Mouse (Mus musculus) spleen, adult 10 weeks (tissue): ENCODE data around the gene BC049730. TPM values are rescaled to one million over a fixed set of nuclear protein-coding genes. Genes with fewer than 3 reads are reported as not detected.

Source experiments
- polyA plus RNA-seq: library from polyadenylated mRNA; stranded (reverse); fragments of 350-450 nt; fragmentation: Illumina TruSeq; extraction: RNeasy Lipid Tissue Mini Kit (QIAGEN cat#74804); gene quantifications from one replicate; pipeline ENCODE4 v1.2.3, GENCODE M21; 2015; ENCODE audit warnings: low replicate concordance; ENCODE audit not compliant: insufficient read depth

The BC049730 gene
- not detected for polyA plus RNA-seq

DNA sequence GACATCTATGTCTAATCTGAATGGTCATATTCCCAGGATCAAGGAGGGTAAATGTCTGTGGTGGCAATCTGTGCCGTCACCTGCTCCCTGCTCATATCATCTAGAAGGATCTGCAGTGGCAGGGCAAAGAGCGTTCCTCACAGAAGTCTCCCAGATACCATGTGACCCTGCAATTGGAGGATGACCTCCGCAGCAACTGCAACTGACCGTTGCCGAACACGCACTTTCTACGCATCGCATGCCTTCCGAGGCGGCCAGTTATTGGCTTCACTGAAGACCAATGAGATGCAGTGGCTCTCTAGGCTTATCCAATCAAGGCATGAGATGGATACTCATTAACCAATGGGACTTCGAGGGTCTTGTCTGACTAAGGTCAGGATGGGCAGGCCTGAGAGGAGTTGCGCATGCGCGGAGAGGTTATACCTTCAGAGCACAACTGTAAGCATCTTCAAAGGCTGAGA lies at the start of gene BC049730:
BC049730 (plus strand) TSS at position 411 of the 461 bp plus-strand sequence.

DNA sequence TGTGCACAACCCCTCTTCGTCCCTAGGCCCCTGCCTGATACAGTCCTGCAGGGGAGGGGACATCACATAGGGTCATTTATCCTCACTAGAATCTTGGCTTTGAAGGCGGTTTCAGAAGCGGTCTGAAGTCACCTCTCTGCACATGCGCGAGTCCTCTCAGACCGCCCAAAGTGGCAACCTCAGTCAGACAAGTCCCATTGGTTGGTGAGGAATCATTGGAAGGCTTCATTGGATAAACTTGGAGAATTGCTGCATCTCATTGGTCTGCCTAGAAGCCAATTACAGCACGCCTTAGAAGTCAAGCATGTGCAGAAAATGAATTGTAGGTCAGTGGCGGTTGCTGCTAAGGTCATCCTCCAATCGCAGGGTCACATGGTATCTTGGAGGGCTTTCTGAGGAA lies 32.5 kb upstream of the BC049730 start, which contains the start of gene Tex101:
Tex101 (minus strand) TSS at position 101 of the 400 bp plus-strand sequence.

DNA sequence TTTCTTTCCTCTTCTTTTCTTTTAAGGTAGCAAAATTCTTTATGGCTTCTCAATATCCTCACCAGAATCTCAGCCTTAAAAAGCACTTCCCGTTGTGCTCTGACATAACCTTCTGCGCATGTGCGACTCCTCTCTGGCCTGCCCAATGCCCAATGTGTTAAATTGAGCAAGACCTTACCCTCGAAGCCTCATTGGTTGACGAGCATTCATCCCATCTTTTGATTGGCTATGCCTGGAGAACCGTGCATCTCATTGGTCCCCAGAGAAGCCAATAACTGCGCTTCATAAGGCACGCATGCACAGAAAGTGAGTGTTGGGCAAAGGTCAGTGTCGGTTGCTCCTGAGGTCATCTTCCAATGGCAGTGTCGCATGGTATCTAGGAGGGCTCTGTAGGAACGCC lies 17.8 kb downstream of the BC049730 start, which contains the start of gene Gm4763:
Gm4763 (minus strand) TSS at position 101 of the 400 bp plus-strand sequence.

DNA sequence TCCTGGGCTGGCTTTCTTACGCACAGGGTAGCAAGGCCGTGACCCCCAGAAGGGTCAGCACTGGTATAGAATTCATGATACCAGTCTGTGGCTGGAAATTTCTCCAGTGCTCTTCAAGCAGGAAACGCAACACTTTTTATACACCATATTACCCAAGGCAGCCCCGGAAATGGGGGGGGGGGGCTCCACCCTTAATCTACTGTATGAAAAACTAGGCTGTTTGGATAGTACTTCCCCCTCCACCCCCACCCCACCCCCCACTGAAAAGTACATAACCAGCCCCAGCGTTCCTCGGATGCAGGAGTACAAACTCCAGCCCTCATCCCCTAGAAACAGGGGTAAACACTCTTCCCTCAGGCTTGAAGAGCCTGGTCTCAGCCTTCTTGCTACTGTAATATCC lies 51.2 kb downstream of the BC049730 start, which contains the start of gene Cd177:
Cd177 (minus strand) TSS at position 101 of the 400 bp plus-strand sequence.

Other genes with a start within 250 kb of the BC049730 start
- 27.2 TPM for gene Plaur, start 246.8 kb upstream of the BC049730 start, polyA plus RNA-seq
- gene Cadm4, start 227.2 kb upstream of the BC049730 start, polyA plus RNA-seq: 5.0 TPM
- 0.29 TPM for gene Zfp428, start 202.2 kb upstream of the BC049730 start, polyA plus RNA-seq
- not detected for gene AC161166.1, start 196.8 kb upstream of the BC049730 start, polyA plus RNA-seq
- gene Irgq, start 178.6 kb upstream of the BC049730 start, polyA plus RNA-seq: 11.9 TPM
- gene Pinlyp, start 163.1 kb upstream of the BC049730 start, polyA plus RNA-seq: not detected
- 31.9 TPM for gene Xrcc1, start 163.0 kb upstream of the BC049730 start, polyA plus RNA-seq
- 8.1 TPM for gene Ethe1, start 121.7 kb upstream of the BC049730 start, polyA plus RNA-seq
- not detected for gene Zfp575, start 121.6 kb upstream of the BC049730 start, polyA plus RNA-seq
- 1.6 TPM for gene Phldb3, start 98.5 kb upstream of the BC049730 start, polyA plus RNA-seq
- gene Lypd3, start 72.7 kb upstream of the BC049730 start, polyA plus RNA-seq: not detected
- gene Tex101, start 32.6 kb upstream of the BC049730 start, polyA plus RNA-seq: not detected
- gene Gm4763, start 17.7 kb downstream of the BC049730 start, polyA plus RNA-seq: not detected
- 1.8 TPM for gene Cd177, start 51.1 kb downstream of the BC049730 start, polyA plus RNA-seq
- 1.7 TPM for gene Ceacam10, start 68.0 kb downstream of the BC049730 start, polyA plus RNA-seq
- gene Gm9844, start 153.0 kb downstream of the BC049730 start, polyA plus RNA-seq: 3.7 TPM
- not detected for gene Lypd4, start 160.7 kb downstream of the BC049730 start, polyA plus RNA-seq
- gene Dmrtc2, start 160.8 kb downstream of the BC049730 start, polyA plus RNA-seq: not detected
- gene Rps19, start 175.1 kb downstream of the BC049730 start, polyA plus RNA-seq: 1,670 TPM
- 645 TPM for gene Cd79a, start 188.1 kb downstream of the BC049730 start, polyA plus RNA-seq
- gene Arhgef1, start 193.7 kb downstream of the BC049730 start, polyA plus RNA-seq: 181 TPM
- gene Gm4881, start 235.3 kb downstream of the BC049730 start, polyA plus RNA-seq: not detected